Mouse (Mus musculus) layer of hippocampus, adult 11-12 months (tissue): ENCODE data around the gene Msmo1.

ENCODE experiments used
- DNase-seq: peaks from one replicate; pipeline ENCODE4 v3.0.0; 2022; ENCODE audit warnings: low spot score

Gene Msmo1

GRCm38 (mm10) chr8:64733271-64733943 is at the start of gene Msmo1:
Gene Msmo1, minus strand, starts transcription at chr8:64733792.
- peak; percentile 98 for DNase-seq

GRCm38 (mm10) chr8:64781947-64782346 is 48.4 kb upstream of the Msmo1 start:
- DNase-seq: no peak

GRCm38 (mm10) chr8:64777925-64778324 is 44.3 kb upstream of the Msmo1 start:
- DNase-seq: no peak

GRCm38 (mm10) chr8:64774136-64774535 is 40.5 kb upstream of the Msmo1 start:
- no peak for DNase-seq

GRCm38 (mm10) chr8:64770814-64771213 is 37.2 kb upstream of the Msmo1 start:
- DNase-seq: no peak

- no peak for DNase-seq
Observed at GRCm38 (mm10) chr8:64769586-64769985, 36.0 kb upstream of the Msmo1 start.

GRCm38 (mm10) chr8:64768645-64769044 is 35.1 kb upstream of the Msmo1 start:
- DNase-seq: no peak

- no peak for DNase-seq
Observed at GRCm38 (mm10) chr8:64767047-64767446, 33.5 kb upstream of the Msmo1 start.

GRCm38 (mm10) chr8:64764075-64764474 is 30.5 kb upstream of the Msmo1 start:
- no peak for DNase-seq

GRCm38 (mm10) chr8:64762751-64763150 is 29.2 kb upstream of the Msmo1 start:
- no peak for DNase-seq

GRCm38 (mm10) chr8:64761430-64761829 is 27.8 kb upstream of the Msmo1 start:
- DNase-seq: peak; percentile 58

- DNase-seq: no peak
Observed at GRCm38 (mm10) chr8:64757956-64758355, 24.4 kb upstream of the Msmo1 start.

- DNase-seq: no peak
Observed at GRCm38 (mm10) chr8:64746215-64747058, 12.8 kb upstream of the Msmo1 start.

GRCm38 (mm10) chr8:64740547-64741211 is 7.1 kb upstream of the Msmo1 start:
- DNase-seq: no peak

- DNase-seq: no peak
Observed at GRCm38 (mm10) chr8:64738916-64739315, 5.3 kb upstream of the Msmo1 start.

- no peak for DNase-seq
Observed at GRCm38 (mm10) chr8:64736767-64737323, 3.3 kb upstream of the Msmo1 start.

- no peak for DNase-seq
Observed at GRCm38 (mm10) chr8:64735161-64735560, 1.6 kb upstream of the Msmo1 start.

GRCm38 (mm10) chr8:64732596-64732995 is 996 bp downstream of the Msmo1 start:
- DNase-seq: no peak

- no peak for DNase-seq
Observed at GRCm38 (mm10) chr8:64728156-64728555, 5.4 kb downstream of the Msmo1 start.

GRCm38 (mm10) chr8:64726190-64726695 is 7.3 kb downstream of the Msmo1 start:
- no peak for DNase-seq

GRCm38 (mm10) chr8:64723206-64723605 is 10.4 kb downstream of the Msmo1 start:
- no peak for DNase-seq

GRCm38 (mm10) chr8:64717868-64718267 is 15.7 kb downstream of the Msmo1 start:
- DNase-seq: no peak
